Mouse (Mus musculus) megakaryocyte-erythroid progenitor cell, adult 5-6 weeks (primary cell): ENCODE results near the gene Hjurp. TPM values are rescaled to one million over a fixed set of nuclear protein-coding genes. Genes with fewer than 3 reads are reported as not detected.

ENCODE experiments used
- ATAC-seq: replicated peaks from 2 replicates; pipeline ENCODE4 v1.8.0; 2016; ENCODE audit warnings: mild to moderate bottlenecking, inconsistent platforms; ENCODE audit not compliant: severe bottlenecking, poor library complexity, low FRiP score, low TSS enrichment
- total RNA-seq, 2 experiments: library from RNA; stranded (forward) in 1 of 2; stranded (reverse) in 1 of 2; fragments of 200-1000, 215-1000 nt in 1 of 2; fragments of >200 nt in 1 of 2; fragmentation: Nextera tagmentation in 1 of 2; gene quantifications; 2 replicates each; pipeline ENCODE4 v1.2.3; 2014 to 2017

Hjurp gene
- total RNA-seq (2014; fragmentation: Nextera tagmentation) (203 and 209 TPM in 2 replicates), total RNA-seq (2017) (173 and 190 TPM in 2 replicates)

- ATAC-seq, result peak; percentile 79
These were observed at the start of gene Hjurp, which contains the start of gene Trpm8 for GRCm38 (mm10) chr1:88277098-88277817. Hjurp (minus strand) TSS chr1:88277633. Trpm8 (plus strand) TSS chr1:88277661.

- no peak for ATAC-seq
These were observed 45.7 kb upstream of the Hjurp start for GRCm38 (mm10) chr1:88323101-88323500.

GRCm38 (mm10) chr1:88322146-88322545 is 44.7 kb upstream of the Hjurp start:
- no peak for ATAC-seq

GRCm38 (mm10) chr1:88320821-88321395 is 43.5 kb upstream of the Hjurp start:
- ATAC-seq, result no peak

GRCm38 (mm10) chr1:88318531-88319060 is 41.2 kb upstream of the Hjurp start:
- peak; percentile 84 for ATAC-seq

GRCm38 (mm10) chr1:88317279-88317678 is 39.8 kb upstream of the Hjurp start:
- ATAC-seq, result no peak

- no peak for ATAC-seq
These were observed 32.9 kb upstream of the Hjurp start for GRCm38 (mm10) chr1:88310349-88310748.

GRCm38 (mm10) chr1:88309905-88310304 is 32.5 kb upstream of the Hjurp start:
- no peak for ATAC-seq

- ATAC-seq, result no peak
These were observed 31.6 kb upstream of the Hjurp start for GRCm38 (mm10) chr1:88309020-88309419.

GRCm38 (mm10) chr1:88307180-88307579 is 29.7 kb upstream of the Hjurp start:
- no peak for ATAC-seq

GRCm38 (mm10) chr1:88306543-88306942 is 29.1 kb upstream of the Hjurp start:
- no peak for ATAC-seq

GRCm38 (mm10) chr1:88305018-88305795 is 27.8 kb upstream of the Hjurp start:
- no peak for ATAC-seq

- ATAC-seq, result no peak
These were observed 27.0 kb upstream of the Hjurp start for GRCm38 (mm10) chr1:88304261-88304985.

- no peak for ATAC-seq
These were observed 26.3 kb upstream of the Hjurp start for GRCm38 (mm10) chr1:88303762-88304161.

GRCm38 (mm10) chr1:88302057-88302740 is 24.8 kb upstream of the Hjurp start:
- no peak for ATAC-seq

- peak; percentile 28 for ATAC-seq
These were observed 23.9 kb upstream of the Hjurp start for GRCm38 (mm10) chr1:88301121-88302014.

- no peak for ATAC-seq
These were observed 23.0 kb upstream of the Hjurp start for GRCm38 (mm10) chr1:88300301-88301050.
